Mouse (Mus musculus) heart, adult 10 weeks (tissue): ENCODE data around the gene Sdk2. TPM values are rescaled to one million over a fixed set of nuclear protein-coding genes. Genes with fewer than 3 reads are reported as not detected.

Source experiments
- polyA plus RNA-seq: library from polyadenylated mRNA; stranded (reverse); fragments of 350-450 nt; fragmentation: Illumina TruSeq; extraction: RNeasy Lipid Tissue Mini Kit (QIAGEN cat#74804); gene quantifications from one replicate; pipeline ENCODE4 v1.2.3, GENCODE M21; 2014; ENCODE audit warnings: low read depth, low replicate concordance

Sdk2 gene
- polyA plus RNA-seq = 0.37 TPM

DNA sequence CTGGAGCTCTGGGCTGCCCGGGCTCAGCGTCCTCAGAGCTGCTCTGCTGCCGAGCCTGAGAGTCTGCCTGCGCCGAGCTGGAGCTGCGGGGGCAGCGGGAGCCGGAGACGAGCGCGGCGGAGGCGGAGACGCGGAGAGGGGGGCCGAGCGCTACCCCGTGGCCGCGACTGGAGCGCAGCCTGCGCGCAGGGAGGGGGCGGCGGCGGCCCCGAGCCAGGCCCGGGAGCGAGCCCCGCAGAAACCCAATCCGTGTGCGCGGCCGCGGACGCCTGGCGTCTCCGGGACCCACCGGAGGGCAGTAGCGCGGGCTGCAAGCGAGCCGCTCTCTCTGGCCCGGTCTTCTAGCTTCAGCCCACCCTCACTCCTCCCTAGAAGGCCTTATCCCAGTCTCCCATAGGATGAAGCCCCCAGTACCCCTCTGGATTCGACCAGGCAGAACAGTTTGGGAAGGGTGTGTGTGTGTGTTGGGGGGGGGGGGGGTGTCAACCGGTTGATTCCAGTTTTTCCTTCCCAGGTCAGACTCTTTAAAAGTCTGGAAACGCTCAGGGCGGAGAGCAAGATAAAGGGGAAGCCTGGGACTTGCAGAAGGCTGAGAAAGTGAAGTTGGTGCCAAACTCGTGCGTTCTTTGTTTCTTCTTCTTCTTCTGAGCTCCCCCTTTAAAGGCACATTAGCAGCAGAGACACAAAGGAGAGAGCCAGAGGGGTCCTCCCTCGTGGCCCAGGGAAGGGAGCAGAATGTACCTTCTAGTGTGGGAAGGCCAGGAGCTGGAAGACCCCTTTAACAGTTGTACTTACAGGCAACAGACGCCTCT, at the start of gene Sdk2:
Gene Sdk2 (minus strand): TSS at position 96 of the 812 bp plus-strand sequence.

DNA sequence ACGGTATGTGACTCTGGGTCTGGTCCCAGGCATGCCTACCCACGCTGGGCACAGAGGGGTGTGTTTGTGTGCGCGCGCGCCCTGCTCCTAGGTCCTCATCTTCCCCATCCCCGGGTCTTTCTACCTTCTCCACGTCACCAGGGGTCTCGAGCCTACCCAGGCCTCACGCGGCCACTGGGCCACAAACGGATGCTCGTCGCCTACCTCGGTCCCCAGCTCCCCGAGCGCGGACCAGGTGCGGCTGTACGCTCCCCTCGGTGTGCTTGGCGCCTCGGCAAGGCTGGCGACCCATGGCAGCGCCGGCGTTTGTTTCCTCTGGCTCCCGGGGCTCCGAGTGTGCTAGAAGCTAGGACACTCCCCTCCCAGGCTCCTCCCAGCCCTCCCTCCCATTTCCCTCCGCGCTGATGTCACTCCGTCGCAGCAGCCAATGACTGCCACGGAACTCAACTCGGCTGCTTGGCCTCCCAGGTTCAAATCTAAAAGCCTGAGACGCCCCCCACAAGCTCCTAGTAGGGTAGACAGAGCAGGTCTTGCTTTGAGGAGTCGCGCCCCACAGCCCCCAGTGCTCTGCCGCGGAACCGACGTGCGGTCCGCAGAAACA, 315.3 kb downstream of the Sdk2 start, which contains the start of gene Cdc42ep4:
Gene Cdc42ep4 (minus strand): TSS at position 398 of the 601 bp plus-strand sequence.

